Mouse (Mus musculus): ENCODE results near the gene Ssc4d. TPM values are rescaled to one million over a fixed set of nuclear protein-coding genes. Genes with fewer than 3 reads are reported as not detected.

Gene Ssc4d
- polyA plus RNA-seq, 1 experiment from 2014 or later = 4.6 TPM

GRCm38 (mm10) chr5:135945916-135946408, 28.4 kb downstream of the Ssc4d start:
- no peaks in the 10 kb centered on the region for H3K4me1 ChIP-seq (ENCODE audit: control insufficient read depth, insufficient read depth, low read length)
- no peak for ATAC-seq (ENCODE audit: insufficient number of reproducible peaks, low FRiP score, low TSS enrichment, low read depth)
- no peaks in the 10 kb centered on the region for H3K36me3 ChIP-seq (ENCODE audit: control insufficient read depth, insufficient read depth, low read length)
- no peak overlapping the region for H3K4me3 ChIP-seq (ENCODE audit: low read depth, low read length)
- H3K9ac ChIP-seq (ENCODE audit: low read length) = no peak overlapping the region
- 69% methylated on average over 10 of the region's 10 CpGs for WGBS
- H3K27me3 ChIP-seq (ENCODE audit: control insufficient read depth, insufficient read depth, low read length) = no peaks in the 10 kb centered on the region
- H3K27ac ChIP-seq (replicated peaks; ENCODE audit: low read depth, low read length) = no peak overlapping the region
- H3K9me3 ChIP-seq (ENCODE audit: control insufficient read depth, low read length) = no peaks in the 10 kb centered on the region
- no peak overlapping the region for H3K4me2 ChIP-seq (ENCODE audit: low read depth, severe bottlenecking)
- no peak for DNase-seq (ENCODE audit: low spot score)

GRCm38 (mm10) chr5:135942710-135943109, 31.6 kb downstream of the Ssc4d start:
- DNase-seq (ENCODE audit: low spot score) = no peak
- H3K36me3 ChIP-seq (ENCODE audit: control insufficient read depth, insufficient read depth, low read length) = no peaks in the 10 kb centered on the region
- no peak for ATAC-seq (ENCODE audit: insufficient number of reproducible peaks, low FRiP score, low TSS enrichment, low read depth)
- no peak overlapping the region for H3K4me3 ChIP-seq (ENCODE audit: low read depth, low read length)
- 79% methylated on average over 6 of the region's 6 CpGs for WGBS
- no peak overlapping the region for H3K9ac ChIP-seq (ENCODE audit: low read length)
- H3K4me1 ChIP-seq (ENCODE audit: control insufficient read depth, insufficient read depth, low read length) = no peaks in the 10 kb centered on the region
- no peak overlapping the region for H3K27ac ChIP-seq (replicated peaks; ENCODE audit: low read depth, low read length)
- H3K27me3 ChIP-seq (ENCODE audit: control insufficient read depth, insufficient read depth, low read length) = no peaks in the 10 kb centered on the region
- H3K4me2 ChIP-seq (ENCODE audit: low read depth, severe bottlenecking) = no peak overlapping the region
- no peaks in the 10 kb centered on the region for H3K9me3 ChIP-seq (ENCODE audit: control insufficient read depth, low read length)

GRCm38 (mm10) chr5:135940587-135940986, 33.7 kb downstream of the Ssc4d start:
- Histone ChIP-seq H3K27me3 (ENCODE audit: control insufficient read depth, insufficient read depth, low read length) (no peaks in the 10 kb centered on the region), H3K4me2 (ENCODE audit: low read depth, severe bottlenecking) (no peak overlapping the region), H3K4me1 (ENCODE audit: control insufficient read depth, insufficient read depth, low read length) (no peaks in the 10 kb centered on the region), H3K9ac (ENCODE audit: low read length) (no peak overlapping the region), H3K36me3 (ENCODE audit: control insufficient read depth, insufficient read depth, low read length) (no peaks in the 10 kb centered on the region), H3K4me3 (ENCODE audit: low read depth, low read length) (no peak overlapping the region), H3K9me3 (ENCODE audit: control insufficient read depth, low read length) (no peaks in the 10 kb centered on the region), H3K27ac (replicated peaks; ENCODE audit: low read depth, low read length) (no peak overlapping the region)
- no peak for DNase-seq (ENCODE audit: low spot score)
- no peak for ATAC-seq (ENCODE audit: insufficient number of reproducible peaks, low FRiP score, low TSS enrichment, low read depth)
- WGBS = 62% methylated on average over 5 of the region's 5 CpGs

DNA sequence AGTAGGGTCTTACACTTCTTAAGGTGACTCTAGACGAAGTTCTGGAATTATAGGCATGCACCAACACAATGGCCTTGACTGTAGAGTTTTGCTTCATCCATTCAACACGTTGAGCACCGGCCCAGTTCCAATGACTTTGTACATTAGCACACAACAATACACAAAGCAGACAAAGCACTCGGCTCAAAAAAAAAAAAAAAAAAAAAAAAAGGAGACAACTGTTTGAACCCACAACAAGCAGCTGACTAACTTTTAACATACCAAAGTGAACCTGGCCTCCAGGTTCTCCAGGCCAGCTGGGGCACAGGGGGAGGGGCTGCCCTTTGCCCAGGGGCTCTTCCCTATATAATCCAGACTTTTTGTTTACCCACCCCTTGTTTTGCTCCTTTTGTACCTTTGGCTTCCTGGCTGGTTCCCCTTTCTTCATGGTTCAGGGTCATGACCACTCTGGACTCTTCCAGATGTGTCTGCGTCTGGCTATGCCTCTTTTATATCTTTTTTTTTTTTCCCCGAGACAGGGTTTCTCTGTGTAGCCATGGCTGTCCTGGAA, 38.6 kb downstream of the Ssc4d start:
- Histone ChIP-seq H3K4me2 (ENCODE audit: low read depth, severe bottlenecking) (no peak overlapping the region), H3K9ac (ENCODE audit: low read length) (no peak overlapping the region), H3K27me3 (ENCODE audit: control insufficient read depth, insufficient read depth, low read length) (no peaks in the 10 kb centered on the region), H3K4me1 (ENCODE audit: control insufficient read depth, insufficient read depth, low read length) (no peaks in the 10 kb centered on the region), H3K4me3 (ENCODE audit: low read depth, low read length) (no peak overlapping the region), H3K9me3 (ENCODE audit: control insufficient read depth, low read length) (no peaks in the 10 kb centered on the region), H3K27ac (replicated peaks; ENCODE audit: low read depth, low read length) (no peak overlapping the region), H3K36me3 (ENCODE audit: control insufficient read depth, insufficient read depth, low read length) (no peaks in the 10 kb centered on the region)
- DNase-seq (ENCODE audit: low spot score) (no peak), ATAC-seq (ENCODE audit: insufficient number of reproducible peaks, low FRiP score, low TSS enrichment, low read depth) (no peak)
- WGBS = 85% methylated on average over 6 of the region's 6 CpGs

DNA sequence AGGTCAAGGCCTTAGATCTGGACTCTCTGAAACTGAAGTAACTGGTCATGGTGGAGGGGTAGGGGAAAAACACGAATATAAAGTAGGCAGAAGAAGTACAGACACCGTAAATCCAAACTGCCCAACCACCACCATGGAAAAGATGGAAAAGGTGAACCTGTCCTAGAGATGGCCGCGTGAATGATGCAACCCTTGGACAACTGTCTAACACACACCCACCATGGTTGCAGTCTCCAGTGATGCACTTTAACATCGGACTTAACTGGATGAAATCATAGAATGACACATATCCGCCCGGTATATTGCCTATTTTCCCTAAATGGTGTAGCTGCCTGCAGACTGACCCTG, 39.2 kb downstream of the Ssc4d start:
- H3K4me2 ChIP-seq (ENCODE audit: low read depth, severe bottlenecking) = peak overlapping the region; percentile 19; the same call in 1 of the 2 replicates
- WGBS = 56% methylated on average over 7 of the region's 7 CpGs
- H3K36me3 ChIP-seq (ENCODE audit: control insufficient read depth, insufficient read depth, low read length) = peaks cover 1% of the 10 kb centered on the region; the same call in 1 of the 2 replicates
- H3K9ac ChIP-seq (ENCODE audit: low read length) = 0 out of 2 replicates have a peak overlapping the region, but pooled peaks have one; percentile 31
- H3K27me3 ChIP-seq (ENCODE audit: control insufficient read depth, insufficient read depth, low read length) = no peaks in the 10 kb centered on the region
- H3K4me3 ChIP-seq (ENCODE audit: low read depth, low read length) = peak overlapping the region; percentile 66; the same call in 1 of the 2 replicates
- DNase-seq (ENCODE audit: low spot score) = no peak
- peak overlapping the region; percentile 89; the same call in 1 of the 2 replicates for H3K27ac ChIP-seq (replicated peaks; ENCODE audit: low read depth, low read length)
- H3K9me3 ChIP-seq (ENCODE audit: control insufficient read depth, low read length) = no peaks in the 10 kb centered on the region
- ATAC-seq (ENCODE audit: insufficient number of reproducible peaks, low FRiP score, low TSS enrichment, low read depth) = 0 out of 2 replicates have a peak, but pooled peaks have one; percentile 24
- H3K4me1 ChIP-seq (ENCODE audit: control insufficient read depth, insufficient read depth, low read length) = no peaks in the 10 kb centered on the region

GRCm38 (mm10) chr5:135934481-135935175, 39.7 kb downstream of the Ssc4d start, which contains the start of gene Ywhag:
Gene Ywhag, minus strand, starts transcription at chr5:135934616.
- peak; percentile 94 for ATAC-seq (ENCODE audit: insufficient number of reproducible peaks, low FRiP score, low TSS enrichment, low read depth)

GRCm38 (mm10) chr5:135933900-135934441, 40.4 kb downstream of the Ssc4d start:
- H3K4me1 ChIP-seq (ENCODE audit: control insufficient read depth, insufficient read depth, low read length) = no peaks in the 10 kb centered on the region
- no peaks in the 10 kb centered on the region for H3K9me3 ChIP-seq (ENCODE audit: control insufficient read depth, low read length)
- peak overlapping the region; percentile 89 for H3K27ac ChIP-seq (replicated peaks; ENCODE audit: low read depth, low read length)
- peak overlapping the region; percentile 66 for H3K4me3 ChIP-seq (ENCODE audit: low read depth, low read length)
- H3K27me3 ChIP-seq (ENCODE audit: control insufficient read depth, insufficient read depth, low read length) = no peaks in the 10 kb centered on the region
- no peak for DNase-seq (ENCODE audit: low spot score)
- peaks cover 7% of the 10 kb centered on the region; the same call in 1 of the 2 replicates for H3K36me3 ChIP-seq (ENCODE audit: control insufficient read depth, insufficient read depth, low read length)
- peak overlapping the region; percentile 75 for H3K9ac ChIP-seq (ENCODE audit: low read length)
- H3K4me2 ChIP-seq (ENCODE audit: low read depth, severe bottlenecking) = peak overlapping the region; percentile 78
- ATAC-seq (ENCODE audit: insufficient number of reproducible peaks, low FRiP score, low TSS enrichment, low read depth) = peak; percentile 63
- under 1% methylated on average over 35 of the region's 35 CpGs for WGBS

More at GRCm38 (mm10) chr5:135934481-135935175, 39.7 kb downstream of the Ssc4d start, which contains the start of gene Ywhag:
- Histone ChIP-seq H3K27ac (replicated peaks; ENCODE audit: low read depth, low read length) (peak within 1 kb of the TSS; percentile 89), H3K27me3 (ENCODE audit: control insufficient read depth, insufficient read depth, low read length) (no peaks in the 10 kb centered on the region), H3K9ac (ENCODE audit: low read length) (peak within 1 kb of the TSS; percentile 75), H3K4me2 (ENCODE audit: low read depth, severe bottlenecking) (peak within 1 kb of the TSS; percentile 78), H3K4me1 (ENCODE audit: control insufficient read depth, insufficient read depth, low read length) (no peaks in the 10 kb centered on the region), H3K4me3 (ENCODE audit: low read depth, low read length) (peak within 1 kb of the TSS; percentile 66), H3K9me3 (ENCODE audit: control insufficient read depth, low read length) (no peaks in the 10 kb centered on the region), H3K36me3 (ENCODE audit: control insufficient read depth, insufficient read depth, low read length) (peaks cover 7% of the 10 kb centered on the region; the same call in 1 of the 2 replicates)
- peak; percentile 98 for DNase-seq (ENCODE audit: low spot score)
- under 1% methylated on average over 48 of the region's 48 CpGs for WGBS

GRCm38 (mm10) chr5:135933222-135933899, 41.0 kb downstream of the Ssc4d start:
- H3K9ac ChIP-seq (ENCODE audit: low read length) = peak overlapping the region; percentile 75
- no peak for ATAC-seq (ENCODE audit: insufficient number of reproducible peaks, low FRiP score, low TSS enrichment, low read depth)
- peak overlapping the region; percentile 66 for H3K4me3 ChIP-seq (ENCODE audit: low read depth, low read length)
- H3K36me3 ChIP-seq (ENCODE audit: control insufficient read depth, insufficient read depth, low read length) = peaks cover 7% of the 10 kb centered on the region; the same call in 1 of the 2 replicates
- H3K27me3 ChIP-seq (ENCODE audit: control insufficient read depth, insufficient read depth, low read length) = no peaks in the 10 kb centered on the region
- no peaks in the 10 kb centered on the region for H3K9me3 ChIP-seq (ENCODE audit: control insufficient read depth, low read length)
- peak overlapping the region; percentile 78 for H3K4me2 ChIP-seq (ENCODE audit: low read depth, severe bottlenecking)
- no peak for DNase-seq (ENCODE audit: low spot score)
- 20% methylated on average over 12 of the region's 12 CpGs for WGBS
- no peaks in the 10 kb centered on the region for H3K4me1 ChIP-seq (ENCODE audit: control insufficient read depth, insufficient read depth, low read length)
- H3K27ac ChIP-seq (replicated peaks; ENCODE audit: low read depth, low read length) = peak overlapping the region; percentile 89; the same call in 1 of the 2 replicates
